Mouse (Mus musculus) T-helper 17 cell (primary cell): ENCODE data around the gene Ptpn9.

Experiments used
- in situ Hi-C, 2 experiments: fragments of 300-600 bp; cut with MboI, MseI; formaldehyde crosslinking; loops; 1 replicate in 1 of 2; 2 replicates in 1 of 2; pipeline ENCODE4 v1.15.1; 2025; ENCODE audit warnings: high pct_unique_total_duplicates in 2 of 2

Ptpn9 gene

GRCm38 (mm10) chr9:57082236-57082635 is 87.5 kb downstream of the Ptpn9 start:
- in situ Hi-C loops = no loop called here
